Comparison of ENCODE assay signal across 8 mouse cellular contexts in genomic region chr17:50292661-50293171, GRCm38 (mm10). TPM values are rescaled to one million over a fixed set of nuclear protein-coding genes. Genes with fewer than 3 reads are reported as not detected.
DNase-seq lines count a peak whose midpoint lies in the region; ATAC-seq and TF ChIP-seq lines count a peak whose summit lies in the region.

No protein-coding gene starts in this region.

- no peaks in the 10 kb centered on the region for H3K9me3 ChIP-seq in ES-E14 (ENCODE audit: control insufficient read depth, insufficient read depth, low read depth, low read length)
- H3K9me3 ChIP-seq in neural tube, embryonic 14.5 days (ENCODE audit: control insufficient read depth, low read length): 0 out of 2 replicates have a peak, but pooled peaks cover 3% of the 10 kb centered on the region

- H3K9ac ChIP-seq in ES-E14 (ENCODE audit: insufficient read depth, low read depth, low read length, poor library complexity, severe bottlenecking): no peak overlapping the region
- H3K9ac ChIP-seq in neural tube, embryonic 14.5 days (replicated peaks; ENCODE audit: low read depth, low read length): peak overlapping the region; percentile 52

- H3K27me3 ChIP-seq in neural tube, embryonic 14.5 days (ENCODE audit: control insufficient read depth, insufficient read depth, low read length): no peaks in the 10 kb centered on the region

- peak; percentile 90 for ATAC-seq in frontal cortex, adult (ENCODE audit: low TSS enrichment)
- ATAC-seq in hematopoietic stem cell, adult 5-6 weeks (replicated peaks in 1 of 2; ENCODE audit: insufficient read depth in 1 of 2, low FRiP score in 2 of 2, low TSS enrichment in 1 of 2, low read depth in 1 of 2, poor library complexity in 2 of 2, severe bottlenecking in 2 of 2): peak; percentile 93 to 99
- ATAC-seq in neural tube, embryonic 14.5 days (ENCODE audit: low read depth): peak; percentile 95

- H3K4me3 ChIP-seq in ES-E14 (ENCODE audit: insufficient read depth in 1 of 2, low read depth in 1 of 2, low read length in 2 of 2, poor library complexity in 1 of 2, severe bottlenecking in 1 of 2): peak overlapping the region; percentile 32 to 58
- H3K4me3 ChIP-seq in layer of hippocampus, adult 2 months: peak overlapping the region; percentile 55
- peak overlapping the region; percentile 38 for H3K4me3 ChIP-seq in neural tube, embryonic 14.5 days (ENCODE audit: low read depth, low read length)

- 4% methylated on average over 51 of the region's 57 CpGs for WGBS in neural tube, embryonic 14.5 days

- in situ Hi-C loops in ES-E14 (cut with MboI; ENCODE audit: low sequenced_read_pairs in 2 of 2, unreplicated experiment in 2 of 2): no loop called here

- no peaks in the 10 kb centered on the region for H3K36me3 ChIP-seq in ES-E14 (ENCODE audit: control insufficient read depth, insufficient read depth, low read length, poor library complexity, severe bottlenecking)
- H3K36me3 ChIP-seq in neural tube, embryonic 14.5 days (ENCODE audit: control insufficient read depth, insufficient read depth, low read length): no peaks in the 10 kb centered on the region

- peak; percentile 65 for TF ChIP-seq CTCF in layer of hippocampus, adult 2 months (conservative IDR thresholded peaks at IDR 0.05)

- H3K27ac ChIP-seq in ES-E14 (ENCODE audit: insufficient read depth, low read depth, low read length, poor library complexity, severe bottlenecking): no peak overlapping the region
- peak overlapping the region; percentile 83 for H3K27ac ChIP-seq in layer of hippocampus, adult 2 months
- H3K27ac ChIP-seq in neural tube, embryonic 14.5 days (ENCODE audit: low read depth, low read length): peak overlapping the region; percentile 64

- peak; percentile 86 for DNase-seq in ES-E14 (ENCODE audit: low read depth, low spot score)
- DNase-seq in cerebellum, adult 9-11 months: peak; percentile 93
- DNase-seq in layer of hippocampus, adult 2 months (ENCODE audit: low spot score in 2 of 2): peak; percentile 76 to 83
- DNase-seq in lung, adult 18-20 months: peak; percentile 90 to 93
- DNase-seq in telencephalon, adult 2 months (ENCODE audit: low read depth, low spot score): peak; percentile 56

- H3K4me1 ChIP-seq in ES-E14 (ENCODE audit: control insufficient read depth in 2 of 2, insufficient read depth in 2 of 2, low read length in 2 of 2, poor library complexity in 1 of 2): 0 out of 4 replicates have a peak, but pooled peaks cover 0 to 3% of the 10 kb centered on the region in 2 experiments
- 0 out of 2 replicates have a peak, but pooled peaks cover 3% of the 10 kb centered on the region for H3K4me1 ChIP-seq in neural tube, embryonic 14.5 days (ENCODE audit: control insufficient read depth, insufficient read depth, low read length)

- peak overlapping the region; percentile 51 for H3K4me2 ChIP-seq in neural tube, embryonic 14.5 days (ENCODE audit: low read depth, low read length)

TF ChIP-seq in ES-E14, 5 proteins besides CTCF, POLR2A, EP300 and RAD21:
- TF ChIP-seq HCFC1 (IDR thresholded peaks at IDR 0.05; ENCODE audit: borderline replicate concordance, insufficient read depth, low read length): no peak
- no peak for TF ChIP-seq ZC3H11A (IDR thresholded peaks at IDR 0.05; ENCODE audit: borderline replicate concordance, low read depth, low read length)
- TF ChIP-seq ZNF384 (IDR thresholded peaks at IDR 0.05; ENCODE audit: low read depth, low read length): no peak
- TF ChIP-seq CHD2 (IDR thresholded peaks at IDR 0.05; ENCODE audit: low read depth, low read length): no peak
- no peak for TF ChIP-seq MAFK (IDR thresholded peaks at IDR 0.05; ENCODE audit: insufficient read depth, low read depth, low read length)
TF ChIP-seq in ES-E14: peak in this region for 0.

RNA-seq across cellular contexts. Expression of gene Dazl, which starts 0.7 kb away (rescaled TPM):
- total RNA-seq in ES-E14 (2012; rRNA removed): 10.8 and 17.0 TPM in 2 replicates
- total RNA-seq in hematopoietic stem cell, adult 5-6 weeks (2017): 0.25 and 1.6 TPM in 2 replicates
- total RNA-seq in layer of hippocampus, adult 2 months (2021): 1 to 10 TPM; 4.6 to 5.9 TPM
- polyA plus RNA-seq in neural tube, embryonic 14.5 days (2014; fragmentation: Nextera tagmentation; extraction: Ambion mirVana): 0.21 and 0.58 TPM in 2 replicates
